Mouse (Mus musculus): ENCODE results near the gene Utp11.

DNA sequence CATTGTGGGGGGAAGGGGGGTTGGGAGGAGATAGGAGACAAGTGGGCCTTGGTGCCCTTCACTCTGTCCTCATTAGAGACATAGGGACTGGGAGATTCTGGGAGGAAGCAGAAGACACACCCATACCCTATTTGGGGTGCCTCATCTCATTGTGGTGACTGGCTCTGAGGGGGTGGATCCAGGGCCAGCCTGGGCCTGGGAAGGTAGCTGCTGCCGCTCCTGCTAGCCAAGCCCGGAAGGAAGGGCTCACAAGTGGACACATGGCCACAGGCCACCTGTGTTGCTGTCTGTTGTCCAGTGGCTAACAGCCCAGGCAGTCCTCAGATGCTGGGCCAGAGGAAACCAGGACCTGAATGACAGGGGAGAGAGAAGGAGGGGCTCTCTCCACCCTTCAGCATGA lies 10.0 kb upstream of the Utp11 start:
- TF ChIP-seq GATA1 (IDR thresholded peaks at IDR 0.05; ENCODE audit: borderline replicate concordance, low read length) (no peak), FLI1 (IDR thresholded peaks at IDR 0.05; ENCODE audit: low read length) (no peak)
